Mouse (Mus musculus) v-Abl transformed pro-B cells (cell line): ENCODE measurements around the gene Smarcb1.

ENCODE experiments used
- in situ Hi-C, 2 experiments: fragments of 400-800 bp; cut with MboI; formaldehyde crosslinking; loops; one replicate each; pipeline ENCODE4 v1.15.1; 2025; ENCODE audit not compliant: unreplicated experiment in 2 of 2

Gene Smarcb1

GRCm38 (mm10) chr10:75894601-75895000, 26.8 kb downstream of the Smarcb1 start:
- in situ Hi-C loops, result no loop called here

GRCm38 (mm10) chr10:75893089-75893750, 28.2 kb downstream of the Smarcb1 start, which contains the start of gene Derl3:
Gene Derl3 (plus strand): TSS chr10:75893413.
- in situ Hi-C loops, result no loop called here

GRCm38 (mm10) chr10:75889406-75890153, 31.8 kb downstream of the Smarcb1 start:
- in situ Hi-C loops, result loop anchor here (5.0 to 10.0 kb wide), 4 partner anchors 63 to 315 kb away; partner anchors contain the start of genes Gm5134 (in 2 of the 2) and Slc5a4b (in 1 of the 2)

- in situ Hi-C loops, result loop anchor here (5.0 to 10.0 kb wide), 4 partner anchors 65 to 317 kb away; partner anchors contain the start of genes Gm5134 (in 2 of the 2) and Slc5a4b (in 1 of the 2)
Measured at GRCm38 (mm10) chr10:75887504-75887903, 33.9 kb downstream of the Smarcb1 start.

DNA sequence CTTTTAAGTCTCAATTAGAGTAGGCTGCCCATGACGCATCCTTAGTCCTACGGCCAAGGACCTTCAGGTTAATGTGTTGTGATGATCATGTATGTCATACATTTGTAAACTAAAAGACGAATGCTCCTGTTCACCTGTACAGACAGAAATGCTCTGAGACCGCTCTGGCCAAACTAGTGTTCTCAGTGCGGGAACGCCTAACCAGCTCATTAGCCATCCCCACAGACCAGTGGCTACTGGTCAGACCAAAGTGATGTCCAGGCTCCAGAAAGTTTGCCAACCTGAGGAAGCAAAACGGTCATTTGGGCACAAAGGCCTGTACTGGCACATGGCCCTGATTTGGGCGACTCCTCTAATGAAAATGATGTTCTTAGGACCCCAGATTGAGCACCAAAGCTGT, 36.7 kb downstream of the Smarcb1 start:
- in situ Hi-C loops, result loop anchor here (5.0 to 10.0 kb wide), 5 partner anchors 68 to 320 kb away; partner anchors contain the start of genes Gm5134 (in 2 of the 2) and Slc5a4b (in 1 of the 2)

- in situ Hi-C loops, result loop anchor here (5.0 to 10.0 kb wide), 3 partner anchors 232 to 322 kb away; partner anchors contain the start of gene Slc5a4b (in 1 of the 2)
Measured at GRCm38 (mm10) chr10:75883232-75883552, 38.2 kb downstream of the Smarcb1 start.

DNA sequence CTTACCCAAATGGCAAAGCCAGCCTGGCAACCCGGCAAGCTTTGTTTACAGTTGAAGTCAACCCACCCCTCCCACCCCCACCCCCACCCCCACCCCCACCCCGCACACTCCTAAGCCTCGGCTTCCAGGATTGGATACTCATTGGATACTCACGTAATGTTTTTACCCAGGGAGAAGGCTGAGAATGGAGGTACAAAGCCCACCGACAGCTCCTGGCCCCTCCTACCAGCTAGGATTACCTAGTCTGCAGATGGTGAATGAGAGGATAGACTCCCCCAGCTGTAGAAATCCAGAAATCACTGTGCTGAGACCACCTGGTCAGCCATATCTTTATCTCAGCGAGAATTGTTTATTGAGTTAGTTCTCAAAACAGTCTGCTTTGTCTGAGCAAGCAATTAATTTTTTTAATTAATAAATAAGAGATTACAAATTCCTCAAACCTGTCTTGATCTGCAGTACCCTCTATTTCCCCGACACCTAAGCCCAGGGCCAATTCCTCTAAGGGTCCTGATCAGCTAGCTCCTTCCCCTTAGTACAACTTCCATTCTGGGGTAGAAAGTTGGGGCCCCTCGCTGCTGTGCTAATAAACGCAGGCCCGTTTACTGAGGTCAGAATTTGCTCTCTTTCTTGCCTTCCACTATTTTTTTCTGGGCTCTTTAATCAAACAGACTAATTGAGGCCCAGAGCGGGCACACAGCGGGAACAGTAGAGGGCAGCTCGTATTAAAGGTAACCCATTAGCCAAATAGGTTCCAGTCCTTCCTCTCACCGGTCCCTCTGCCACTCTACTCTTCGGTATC, 38.8 kb downstream of the Smarcb1 start:
- in situ Hi-C loops, result loop anchor here (5.0 to 10.0 kb wide), 3 partner anchors 232 to 322 kb away; partner anchors contain the start of gene Slc5a4b (in 1 of the 2)

DNA sequence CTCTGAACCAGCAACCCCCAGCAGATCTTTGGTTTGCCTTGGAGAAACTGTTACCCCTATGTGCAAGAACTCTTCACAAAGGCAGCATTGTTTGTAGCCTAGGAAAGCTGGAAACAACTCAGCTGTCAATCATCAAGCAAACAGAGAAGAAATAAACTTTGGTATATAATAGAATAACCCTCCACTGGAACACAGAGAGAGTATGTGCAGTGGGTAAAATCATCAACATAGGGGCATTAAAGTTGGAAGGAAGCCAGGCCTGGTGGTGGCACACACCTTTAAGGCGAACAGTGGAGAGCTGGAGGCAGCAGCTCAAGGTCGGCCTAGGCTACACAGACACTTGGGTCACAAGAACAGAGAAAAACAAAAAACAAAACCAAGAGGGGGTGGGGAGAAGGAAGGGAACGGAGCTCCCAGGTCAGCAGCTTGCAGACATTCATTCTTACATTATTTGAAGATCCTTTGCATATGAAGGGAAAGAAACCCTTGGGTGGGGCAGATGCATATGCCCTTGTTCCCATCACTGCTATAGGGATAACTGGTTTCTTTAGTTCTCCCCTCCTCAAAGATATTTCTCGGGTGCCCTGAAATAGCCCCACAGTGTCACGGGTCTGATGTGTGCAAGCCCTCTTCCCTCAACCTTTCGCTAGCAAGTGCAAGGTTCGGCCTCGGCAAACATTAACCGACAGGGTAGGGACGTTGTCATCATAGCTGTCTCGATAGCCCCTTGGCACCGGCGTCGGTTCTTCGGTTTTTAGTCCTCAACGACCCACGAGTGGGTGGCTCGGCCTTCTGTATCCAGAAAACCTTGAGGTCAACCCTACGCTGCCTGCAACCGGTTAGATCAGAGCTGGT, 39.6 kb downstream of the Smarcb1 start:
- in situ Hi-C loops, result loop anchor here (5.0 to 10.0 kb wide), 3 partner anchors 233 to 323 kb away; partner anchors contain the start of gene Slc5a4b (in 1 of the 2)

DNA sequence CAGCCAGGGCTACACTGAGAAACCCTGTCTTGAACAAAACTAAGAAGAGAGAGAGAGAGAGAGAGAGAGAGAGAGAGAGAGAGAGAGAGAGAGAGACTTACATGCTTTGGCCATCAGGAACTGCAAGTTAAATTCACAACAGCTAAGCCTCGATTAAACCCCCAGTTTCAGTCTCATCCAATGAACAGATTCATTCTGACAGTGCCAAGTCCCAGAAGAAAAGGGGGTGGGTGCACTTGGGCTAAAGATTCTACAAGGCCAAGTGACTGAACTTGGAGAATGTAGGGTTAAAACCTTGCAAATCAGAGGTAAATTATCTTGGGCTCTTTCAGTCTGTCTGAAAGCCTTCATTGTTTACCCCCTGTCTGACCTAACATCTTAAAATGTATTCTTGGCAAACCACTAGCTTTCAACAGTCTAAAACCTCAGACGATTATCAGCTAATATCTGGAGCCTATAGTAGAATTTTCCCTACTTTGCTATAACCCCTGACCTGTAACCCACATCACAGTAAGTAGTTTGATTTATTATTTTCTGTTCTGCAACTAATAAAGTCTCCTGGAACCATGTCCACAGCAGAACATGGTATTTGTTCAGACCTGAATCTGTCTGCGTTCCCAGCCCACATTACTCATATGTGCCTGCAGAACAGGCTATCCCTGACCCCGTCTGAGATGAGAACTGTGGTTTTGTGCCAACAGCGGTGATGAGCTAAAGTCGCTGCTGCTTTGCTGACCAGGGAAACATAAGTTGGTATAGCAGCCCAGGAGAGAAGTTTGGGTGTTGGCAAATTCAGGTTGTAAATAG, 40.4 kb downstream of the Smarcb1 start:
- in situ Hi-C loops, result loop anchor here (5.0 to 10.0 kb wide), 3 partner anchors 234 to 324 kb away; partner anchors contain the start of gene Slc5a4b (in 1 of the 2)

- in situ Hi-C loops, result loop anchor here (5.0 to 10.0 kb wide), 3 partner anchors 234 to 324 kb away; partner anchors contain the start of gene Slc5a4b (in 1 of the 2)
Measured at GRCm38 (mm10) chr10:75880351-75880750, 41.1 kb downstream of the Smarcb1 start.

GRCm38 (mm10) chr10:75878836-75879235, 42.6 kb downstream of the Smarcb1 start:
- in situ Hi-C loops, result no loop called here

DNA sequence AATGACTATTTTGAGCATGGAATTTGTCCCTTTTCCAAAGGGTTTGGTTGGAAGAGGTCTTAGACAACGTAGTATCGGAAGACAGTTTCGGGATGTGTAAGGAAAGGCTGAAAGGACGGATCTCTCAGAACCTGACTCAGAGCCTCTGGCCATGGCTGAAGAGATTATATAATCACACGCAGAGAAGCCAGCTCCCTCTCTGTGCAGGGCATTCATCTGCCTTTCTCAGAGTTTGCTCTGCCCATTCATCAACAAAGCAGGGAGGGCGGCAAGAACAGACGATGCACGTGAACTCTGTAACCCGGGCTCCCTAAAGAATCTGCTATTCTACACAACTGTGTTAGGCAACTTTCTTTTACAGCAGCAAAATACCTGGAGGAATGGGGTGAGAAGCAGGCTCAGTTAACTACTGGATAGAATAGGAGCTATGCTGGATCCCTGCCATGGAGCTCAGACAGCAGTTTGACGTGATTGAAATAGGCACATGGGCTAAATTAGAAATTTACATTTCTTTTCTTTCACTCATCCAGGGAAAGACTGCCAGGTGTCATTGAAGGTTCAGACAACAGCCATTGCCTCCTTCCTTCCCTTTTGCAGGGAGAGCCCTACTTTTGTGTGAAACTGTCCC, 47.8 kb downstream of the Smarcb1 start:
- in situ Hi-C loops, result no loop called here

DNA sequence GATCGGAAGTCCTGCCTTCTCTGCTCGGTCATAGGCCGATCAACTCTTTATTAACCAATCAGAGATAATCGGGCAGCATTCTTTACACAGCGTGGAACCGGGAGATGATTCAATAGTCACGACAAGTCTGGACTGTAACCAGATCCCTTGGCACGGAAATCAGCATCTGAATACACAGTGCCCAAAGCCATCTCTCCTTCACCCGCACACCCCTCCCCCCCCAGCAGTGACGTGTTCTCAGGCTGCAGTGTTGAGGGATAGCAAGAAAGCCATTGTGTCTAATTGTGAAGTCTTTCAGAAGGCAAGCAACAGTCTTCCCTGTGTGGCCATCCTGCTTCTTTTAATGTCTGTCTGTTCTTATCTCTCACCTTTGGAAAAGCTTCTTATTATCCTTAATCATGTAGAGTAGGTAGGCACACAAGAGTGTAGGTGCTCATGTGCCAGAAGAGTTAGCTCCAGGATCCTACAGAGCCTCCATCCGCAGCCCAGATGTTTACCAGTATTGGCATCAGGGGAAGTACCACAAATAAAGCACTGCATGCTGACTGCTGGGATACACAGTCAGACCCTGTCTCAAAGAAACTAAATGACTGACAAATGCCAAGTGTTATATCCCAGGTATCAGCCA, 48.4 kb downstream of the Smarcb1 start:
- in situ Hi-C loops, result no loop called here

GRCm38 (mm10) chr10:75872025-75872914, 49.1 kb downstream of the Smarcb1 start:
- in situ Hi-C loops, result no loop called here

- in situ Hi-C loops, result no loop called here
Measured at GRCm38 (mm10) chr10:75861587-75861986, 59.8 kb downstream of the Smarcb1 start.

- in situ Hi-C loops, result no loop called here
Measured at GRCm38 (mm10) chr10:75860746-75861145, 60.7 kb downstream of the Smarcb1 start.
